Mouse (Mus musculus) testis, adult 10 weeks (tissue): ENCODE results near the gene Gm27027. TPM values are rescaled to one million over a fixed set of nuclear protein-coding genes. Genes with fewer than 3 reads are reported as not detected.

Experiments
- polyA plus RNA-seq: library from polyadenylated mRNA; stranded (reverse); fragments of 350-450 nt; fragmentation: Illumina TruSeq; extraction: RNeasy Lipid Tissue Mini Kit (QIAGEN cat#74804); gene quantifications from one replicate; pipeline ENCODE4 v1.2.3, GENCODE M21; 2014; ENCODE audit warnings: low read depth, low replicate concordance

Gm27027 gene
- not detected for polyA plus RNA-seq

GRCm38 (mm10) chr2:93996254-93996653 is at the start of gene Gm27027:
TSS of gene Gm27027 (minus strand) at chr2:93996354.

DNA sequence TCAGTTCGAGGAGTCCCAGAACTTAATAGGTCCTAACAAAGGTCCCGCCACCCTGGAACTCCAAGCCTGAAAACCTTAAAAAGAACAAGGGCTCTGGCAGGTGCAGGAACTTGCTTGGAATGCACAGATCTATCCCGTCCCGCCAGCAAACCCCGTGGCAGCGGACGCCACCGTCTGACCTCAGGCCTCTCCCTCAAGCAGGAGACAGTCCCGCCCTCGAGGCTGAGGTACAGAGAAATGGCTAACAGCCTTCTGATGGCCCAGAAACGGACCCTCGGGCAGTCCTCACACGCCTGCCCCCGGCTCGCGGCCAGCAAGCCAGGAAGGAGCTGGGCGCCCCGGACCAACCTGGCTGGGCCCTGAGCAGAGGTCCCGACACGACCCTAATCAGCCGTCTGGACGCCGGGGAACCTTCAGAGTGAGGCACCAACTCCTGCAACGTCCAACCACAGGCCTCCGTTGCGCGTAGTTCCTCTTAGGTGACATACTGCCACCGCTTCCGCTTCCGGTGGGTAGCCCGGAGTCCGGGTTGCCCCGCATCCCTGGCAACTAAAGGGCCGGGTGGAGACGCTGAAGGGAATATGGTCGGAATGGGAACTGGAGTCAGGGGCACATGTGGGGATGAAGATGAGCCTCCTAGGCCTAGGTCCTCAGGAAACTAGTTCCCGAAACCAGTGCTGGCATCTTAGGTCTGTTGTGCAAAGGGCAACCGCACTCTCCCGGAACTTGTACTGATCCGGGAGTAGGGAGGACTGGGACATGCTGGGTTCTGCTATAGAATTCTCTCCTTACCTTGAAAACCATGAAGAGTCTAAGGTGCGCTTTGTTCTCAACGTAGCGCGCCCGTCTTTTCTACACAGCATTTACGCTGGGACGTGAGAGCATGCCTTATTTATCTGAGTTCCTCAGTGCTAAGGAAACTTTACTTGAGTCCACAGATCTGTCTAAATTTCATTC is 14.5 kb upstream of the Gm27027 start, which contains the start of gene Alkbh3:
TSS of gene Alkbh3 (minus strand) at position 473 of the 957 bp plus-strand sequence.

DNA sequence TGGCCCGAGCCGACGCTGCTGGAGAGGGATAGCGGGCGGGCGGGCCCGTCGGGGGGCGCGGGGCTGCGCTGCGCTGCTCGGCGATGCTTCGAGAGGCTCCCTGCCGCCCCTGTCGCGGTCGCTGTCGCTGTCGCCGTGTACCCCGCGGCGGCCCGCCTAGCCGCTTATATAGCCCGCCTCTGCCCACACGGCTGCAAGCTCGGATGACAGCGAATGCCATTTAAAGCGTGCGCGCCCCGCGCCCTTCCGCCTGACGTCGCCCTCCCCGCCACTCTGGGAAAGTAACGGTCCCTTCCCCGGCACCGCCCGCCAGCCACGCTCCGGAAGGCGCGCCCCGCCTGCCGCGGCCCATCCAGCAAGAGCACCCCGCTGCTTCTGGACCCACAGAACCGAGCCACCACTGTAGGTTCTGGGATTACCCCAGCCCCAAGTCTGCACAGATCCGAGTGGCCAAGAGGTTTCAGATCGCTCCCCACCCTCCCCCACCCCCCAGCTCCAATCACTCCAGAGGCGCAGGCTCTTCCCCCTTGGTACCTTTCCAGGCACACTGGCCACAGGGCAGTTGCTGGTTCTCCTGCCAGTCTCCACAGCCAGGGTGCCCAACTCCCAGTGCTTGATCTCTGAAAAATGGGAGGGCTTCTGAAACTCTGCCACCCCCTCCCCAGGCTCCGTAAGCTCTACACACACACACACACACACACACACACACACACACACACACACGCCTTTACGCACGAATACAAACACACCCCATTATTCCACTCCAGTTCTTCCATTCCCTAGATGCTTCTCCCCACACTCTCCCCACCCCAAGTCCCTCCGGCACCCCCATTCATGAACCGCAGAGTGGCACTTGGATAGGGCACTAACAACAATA is 39.0 kb downstream of the Gm27027 start, which contains the start of gene Gm13889:
TSS of gene Gm13889 (minus strand) at position 294 of the 877 bp plus-strand sequence.

Other genes with a start within 250 kb of the Gm27027 start
- gene Ext2, start 173.8 kb downstream of the Gm27027 start, polyA plus RNA-seq: 9.9 TPM
- gene Accs, start 146.4 kb downstream of the Gm27027 start, polyA plus RNA-seq: 1.0 TPM
- gene Accsl, start 127.2 kb downstream of the Gm27027 start, polyA plus RNA-seq: not detected
- gene Gm13889, start 39.2 kb downstream of the Gm27027 start, polyA plus RNA-seq: 0.17 TPM
- 67.4 TPM for gene Alkbh3, start 14.5 kb upstream of the Gm27027 start, polyA plus RNA-seq
- 54.9 TPM for gene Hsd17b12, start 161.6 kb upstream of the Gm27027 start, polyA plus RNA-seq